Mouse (Mus musculus) ovary, postnatal 10 days (tissue): ENCODE results near the gene Hormad2.

Experiments
- DNase-seq: peaks from one replicate; pipeline ENCODE4 v3.0.0; 2022; ENCODE audit warnings: low spot score

The Hormad2 gene

DNA sequence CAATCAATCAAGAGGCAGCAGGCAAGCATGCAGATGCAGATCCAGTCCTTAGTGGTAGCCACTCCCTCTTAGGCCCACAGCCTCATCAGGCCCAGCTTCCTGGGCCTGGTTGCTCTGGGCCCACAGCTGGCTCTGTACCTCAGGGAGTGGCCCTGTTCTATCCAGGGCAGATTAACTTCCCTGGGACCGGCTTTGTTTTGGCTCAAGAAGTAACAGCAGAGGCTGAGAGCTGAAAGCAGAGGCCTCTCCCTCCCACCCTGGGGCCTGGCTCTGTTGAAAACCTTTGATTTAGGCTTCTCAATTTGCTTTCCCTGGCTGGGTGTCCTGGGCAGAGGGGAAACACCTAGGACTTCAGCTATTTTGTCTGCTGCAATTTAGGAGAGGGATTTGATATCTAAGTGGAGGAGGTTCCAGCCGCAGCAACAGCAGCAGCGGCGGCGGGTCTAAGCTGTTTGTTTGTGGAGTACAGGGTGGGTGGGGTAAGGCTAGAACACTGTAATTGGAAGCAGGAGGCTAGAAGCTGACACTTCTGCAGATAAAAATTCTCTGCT, 138.5 kb downstream of the Hormad2 start:
- no peak for DNase-seq

DNA sequence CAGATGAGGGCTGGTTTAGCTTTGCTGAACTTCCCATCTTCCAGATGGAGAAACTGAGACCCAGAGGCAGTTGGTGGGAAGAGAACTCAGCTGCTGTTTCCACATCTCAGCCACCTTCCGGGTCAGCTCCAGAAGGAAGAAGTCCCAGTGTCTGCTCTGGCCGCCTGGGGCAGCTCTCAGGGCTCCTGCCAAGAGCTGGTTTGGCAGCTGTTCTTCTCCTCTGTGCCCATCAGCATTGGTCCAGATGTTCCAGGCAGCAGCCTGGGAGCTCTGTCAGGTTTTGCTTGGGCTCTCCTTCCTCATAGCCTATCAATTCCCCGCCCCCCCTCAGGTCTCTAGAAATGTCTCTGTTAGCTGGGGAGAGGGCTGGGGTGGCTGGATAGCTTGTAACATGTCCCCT, 140.2 kb downstream of the Hormad2 start:
- no peak for DNase-seq

DNA sequence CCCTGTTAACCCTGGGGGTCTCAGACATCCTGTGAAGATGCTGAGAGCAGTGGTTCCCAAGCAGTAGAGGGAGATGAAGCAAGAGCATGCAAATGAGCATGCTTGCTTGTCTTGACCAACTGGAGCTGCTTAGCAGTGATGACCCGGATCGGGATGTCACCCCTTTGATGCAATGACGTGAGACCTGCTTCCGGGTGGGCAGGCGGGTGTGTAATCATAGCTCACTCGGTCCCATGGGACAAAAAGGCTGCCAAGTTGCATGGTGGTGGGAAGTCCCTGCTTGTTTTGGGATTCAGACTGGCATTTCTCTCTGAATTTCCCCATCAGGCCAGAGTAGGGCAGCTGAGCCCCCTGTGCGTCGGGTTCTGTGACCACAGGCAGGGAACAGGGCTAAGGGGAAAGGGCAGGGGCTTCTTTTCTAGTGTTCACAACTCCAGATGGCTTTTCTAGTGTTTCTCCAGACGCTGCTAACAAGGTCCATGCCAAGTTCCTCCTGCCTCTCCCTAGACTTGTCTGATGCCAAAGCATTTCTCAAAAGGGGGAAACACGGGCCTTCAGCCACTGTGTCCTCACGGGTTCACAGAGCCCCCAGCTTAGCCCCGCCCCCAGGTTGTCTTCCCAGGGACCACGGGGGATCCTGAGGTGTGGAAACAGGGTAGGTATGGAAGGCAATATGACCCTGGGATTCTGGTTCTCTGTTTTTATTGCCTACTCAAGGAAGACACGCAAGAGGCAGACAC, 141.0 kb downstream of the Hormad2 start:
- no peak for DNase-seq

DNA sequence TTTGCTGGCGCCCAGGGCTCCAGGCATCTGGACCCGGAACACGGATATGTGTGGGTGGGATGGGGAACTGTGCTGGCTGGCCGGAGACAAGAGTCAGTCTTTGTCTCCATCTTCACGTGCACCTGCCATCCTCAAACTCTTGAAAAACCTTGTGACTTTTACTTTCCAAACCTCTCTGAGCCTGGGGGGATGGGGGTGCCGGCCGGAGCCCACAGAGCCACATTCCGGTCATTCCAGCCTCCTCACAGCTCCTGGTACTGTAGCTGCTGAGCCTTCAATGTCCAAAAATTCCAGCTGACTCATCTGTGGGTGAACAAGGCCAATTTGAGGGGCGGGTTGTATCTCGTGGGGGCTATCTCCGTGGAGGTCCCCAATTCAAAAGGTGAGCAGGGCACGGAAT, 141.7 kb downstream of the Hormad2 start:
- DNase-seq = no peak

DNA sequence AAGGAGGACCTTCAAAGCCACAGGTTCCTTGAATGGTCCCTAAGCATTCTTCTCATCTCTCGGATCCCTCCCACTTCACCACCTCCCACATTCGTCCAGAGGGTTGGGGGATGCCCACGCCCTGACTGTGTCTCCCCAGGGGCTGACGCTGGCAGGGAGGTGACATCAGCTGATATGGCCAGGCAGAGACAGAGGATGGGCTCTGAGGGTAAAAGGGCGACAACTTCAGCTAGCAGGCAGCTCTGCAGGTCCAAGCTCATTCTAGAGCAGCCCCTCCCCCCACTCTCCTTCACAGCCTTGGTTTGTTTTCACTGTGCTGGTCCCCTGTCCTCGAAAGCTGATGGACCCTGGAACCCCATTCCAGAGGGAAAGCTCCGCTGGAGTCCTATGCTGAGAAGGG, 142.3 kb downstream of the Hormad2 start:
- DNase-seq = no peak

DNA sequence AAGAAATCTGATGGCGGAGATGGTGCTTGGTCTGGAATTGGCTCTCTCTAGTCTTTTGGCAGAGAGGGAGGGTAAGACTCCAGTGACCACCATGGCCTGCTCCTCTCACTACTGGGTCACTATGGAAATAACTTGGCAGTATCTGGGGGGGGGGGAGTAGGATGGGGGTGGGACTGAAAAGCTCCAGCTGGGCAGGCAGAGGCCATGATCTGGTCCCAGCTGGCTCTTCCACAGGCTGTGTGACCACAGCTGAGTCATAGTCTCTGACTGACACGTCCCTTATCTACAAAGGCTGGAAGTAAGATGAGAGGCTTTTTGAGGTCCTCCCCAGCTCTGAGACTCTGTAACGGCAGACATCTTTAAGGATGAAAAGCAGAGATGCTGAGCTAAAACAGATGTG, 143.2 kb downstream of the Hormad2 start:
- no peak for DNase-seq

GRCm38 (mm10) chr11:4296610-4297275, 144.2 kb downstream of the Hormad2 start:
- no peak for DNase-seq
